Mouse (Mus musculus): ENCODE measurements at regions not wholly inside any gene's neighbourhood (a gene's known extent, or its start where the extent isn't known, plus 50 kb on each side); places are given as distances from the start of the nearest gene placed in this dataset.

DNA sequence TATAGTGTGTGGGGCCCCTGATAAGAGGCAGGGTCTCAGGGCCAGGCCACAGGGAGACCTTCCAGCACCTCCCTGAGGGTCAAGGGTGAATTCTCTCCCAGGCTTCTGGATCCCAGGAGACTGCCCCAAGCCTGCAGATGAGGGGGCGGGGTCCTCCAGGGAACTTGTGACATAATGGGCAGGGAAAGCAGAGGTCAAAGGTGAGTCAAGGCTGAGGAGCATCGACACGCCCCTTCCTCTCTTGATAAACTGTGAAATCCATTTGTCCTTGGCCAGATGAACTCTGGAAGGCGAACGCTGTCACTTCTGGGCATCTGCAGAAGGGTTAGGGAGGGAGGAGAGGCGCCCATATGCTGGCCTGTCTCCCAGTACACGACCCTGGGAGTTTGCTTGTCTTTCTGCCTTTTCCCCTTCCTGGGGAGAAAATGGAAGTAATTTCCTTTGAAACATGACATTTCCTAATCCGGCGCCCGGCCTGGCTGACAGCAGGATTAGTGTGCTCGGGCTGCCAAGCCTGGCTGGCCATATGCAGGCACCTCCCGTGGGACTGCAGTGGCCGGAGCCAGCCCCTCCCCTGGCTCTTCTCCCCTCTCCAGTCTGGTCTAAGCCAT is 160.4 kb upstream of the 4931429L15Rik start:
- H3K9me3 ChIP-seq (replicated peaks) = no peaks in the 10 kb centered on the region
- peak; percentile 43 for DNase-seq (ENCODE audit: low spot score)
- H3K27ac ChIP-seq = 0 out of 2 replicates have a peak overlapping the region, but pooled peaks have one; percentile 31
- peaks cover 25% of the 10 kb centered on the region; the same call in 1 of the 2 replicates for H3K27me3 ChIP-seq (ENCODE audit: low read depth, poor library complexity, severe bottlenecking)
- 5% methylated on average over 13 of the region's 13 CpGs for WGBS
- no peaks in the 10 kb centered on the region for H3K36me3 ChIP-seq
- H3K4me1 ChIP-seq = peaks cover 39% of the 10 kb centered on the region
- H3K4me3 ChIP-seq = no peak overlapping the region

DNA sequence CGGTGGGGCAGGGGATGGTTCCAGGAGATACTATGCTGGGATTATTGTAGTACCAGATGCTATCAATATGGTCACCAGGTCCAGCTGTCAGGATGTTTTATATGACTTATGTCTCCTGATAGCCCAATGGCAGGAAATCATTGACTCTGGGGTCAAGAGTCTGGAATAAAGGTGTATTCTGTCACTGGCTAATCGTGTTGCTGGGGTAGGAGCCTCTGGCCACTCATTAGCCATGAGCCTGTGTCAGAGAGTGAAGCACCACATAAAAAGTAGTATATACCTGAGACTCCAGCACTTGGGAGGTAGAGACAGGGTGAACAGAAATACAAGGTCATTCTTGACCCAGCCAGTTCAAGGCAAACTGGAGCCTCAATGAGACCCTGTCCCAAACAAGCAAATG is 158.8 kb upstream of the 4931429L15Rik start:
- Histone ChIP-seq H3K9me3 (replicated peaks) (no peaks in the 10 kb centered on the region), H3K36me3 (no peaks in the 10 kb centered on the region), H3K27me3 (ENCODE audit: low read depth, poor library complexity, severe bottlenecking) (peaks cover 28% of the 10 kb centered on the region; the same call in 1 of the 2 replicates), H3K4me1 (peaks cover 39% of the 10 kb centered on the region), H3K4me3 (no peak overlapping the region), H3K27ac (no peak overlapping the region)
- DNase-seq (ENCODE audit: low spot score) = no peak
- 54% methylated on average over 2 of the region's 2 CpGs for WGBS

DNA sequence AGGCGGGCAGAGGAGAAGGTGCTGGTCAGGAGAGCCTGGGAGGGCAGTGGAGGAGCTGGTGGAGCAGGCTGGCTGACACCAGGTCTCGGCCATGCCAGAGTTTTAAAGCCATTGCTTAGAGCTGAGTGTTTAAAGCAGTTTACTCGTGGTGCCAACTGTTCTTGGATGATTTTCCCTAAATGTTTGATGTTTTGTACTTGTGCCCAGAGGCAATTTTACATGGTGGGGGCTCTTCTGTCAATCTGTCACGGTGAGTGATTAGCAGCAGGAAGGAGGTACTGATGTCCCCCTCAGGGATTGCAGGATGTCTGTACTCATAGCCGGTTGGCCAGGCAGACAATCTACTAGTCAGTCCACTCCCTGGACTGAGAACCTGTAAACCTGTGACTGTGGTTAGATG is 156.7 kb upstream of the 4931429L15Rik start:
- H3K4me3 ChIP-seq = no peak overlapping the region
- DNase-seq (ENCODE audit: low spot score) = no peak
- H3K36me3 ChIP-seq = no peaks in the 10 kb centered on the region
- H3K27ac ChIP-seq = no peak overlapping the region
- peaks cover 30% of the 10 kb centered on the region; the same call in 1 of the 2 replicates for H3K27me3 ChIP-seq (ENCODE audit: low read depth, poor library complexity, severe bottlenecking)
- H3K4me1 ChIP-seq = peaks cover 23% of the 10 kb centered on the region
- no peaks in the 10 kb centered on the region for H3K9me3 ChIP-seq (replicated peaks)
- WGBS = 66% methylated on average over 5 of the region's 5 CpGs

DNA sequence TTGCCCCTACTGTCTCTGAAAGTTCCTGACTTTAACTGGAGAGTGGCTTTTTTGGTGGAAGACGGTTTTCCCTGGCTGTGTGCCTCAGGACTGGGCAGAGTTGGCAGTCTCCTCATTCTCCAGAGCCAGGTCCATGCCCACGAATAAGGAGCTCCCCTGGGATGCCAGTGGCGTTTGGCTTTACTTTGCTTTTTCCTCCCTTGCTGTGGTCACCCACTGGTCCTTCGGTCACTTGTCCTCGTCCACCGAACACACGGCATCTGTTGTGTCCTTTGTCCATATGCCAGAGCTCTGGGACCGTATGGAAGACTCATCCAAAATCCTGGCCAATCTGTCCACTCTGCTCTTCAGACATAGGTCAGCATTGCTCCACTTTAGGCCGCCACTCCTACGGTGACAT is 153.9 kb upstream of the 4931429L15Rik start:
- Histone ChIP-seq H3K4me3 (no peak overlapping the region), H3K4me1 (peaks cover 25% of the 10 kb centered on the region), H3K9me3 (replicated peaks) (no peaks in the 10 kb centered on the region), H3K36me3 (no peaks in the 10 kb centered on the region), H3K27me3 (ENCODE audit: low read depth, poor library complexity, severe bottlenecking) (peaks cover 54% of the 10 kb centered on the region), H3K27ac (no peak overlapping the region)
- WGBS = 92% methylated on average over 10 of the region's 10 CpGs
- no peak for DNase-seq (ENCODE audit: low spot score)

DNA sequence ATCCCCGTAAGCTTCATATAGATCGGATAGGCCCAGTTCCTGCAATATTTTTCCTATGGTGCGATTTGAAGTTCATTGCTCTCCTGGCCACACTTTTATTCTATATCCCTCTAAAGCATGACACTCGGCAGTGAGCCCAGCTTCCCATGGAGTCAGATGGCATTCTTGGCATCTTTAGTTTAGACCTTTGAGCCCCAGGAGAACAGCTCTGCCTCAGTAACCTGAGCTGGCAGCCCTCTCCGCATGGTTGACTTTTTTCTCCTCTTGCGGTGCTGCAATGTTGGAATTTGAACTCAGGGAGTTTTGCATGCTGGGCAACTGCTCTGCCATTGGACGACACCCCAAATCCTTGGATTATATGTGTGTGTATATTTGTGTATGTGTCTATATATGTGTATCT is 149.7 kb upstream of the 4931429L15Rik start:
- DNase-seq (ENCODE audit: low spot score) = no peak
- no peak overlapping the region for H3K27ac ChIP-seq
- H3K27me3 ChIP-seq (ENCODE audit: low read depth, poor library complexity, severe bottlenecking) = peaks cover 49% of the 10 kb centered on the region
- 86% methylated on average over 7 of the region's 7 CpGs for WGBS
- peaks cover 44% of the 10 kb centered on the region for H3K4me1 ChIP-seq
- no peaks in the 10 kb centered on the region for H3K36me3 ChIP-seq
- H3K4me3 ChIP-seq = no peak overlapping the region
- no peaks in the 10 kb centered on the region for H3K9me3 ChIP-seq (replicated peaks)

DNA sequence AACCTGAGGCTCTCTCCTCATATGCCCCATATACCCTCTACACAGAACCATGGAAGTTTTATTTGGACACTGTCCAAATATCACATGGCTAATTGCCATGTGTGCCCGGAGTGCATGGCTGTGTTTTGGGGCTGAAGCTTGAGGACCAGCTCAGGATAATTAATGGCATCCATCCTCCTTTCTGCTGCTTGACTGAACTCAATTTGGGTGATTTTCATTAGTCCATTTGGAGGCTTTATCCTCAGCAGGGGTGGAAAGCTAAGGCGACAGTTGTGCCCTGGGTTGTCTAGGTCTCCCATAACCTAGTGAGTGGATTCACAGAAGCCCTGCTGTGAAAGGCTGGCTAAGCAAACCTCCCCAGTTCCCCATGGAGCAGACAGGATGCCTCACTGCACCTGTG is 148.5 kb upstream of the 4931429L15Rik start:
- no peaks in the 10 kb centered on the region for H3K9me3 ChIP-seq (replicated peaks)
- no peaks in the 10 kb centered on the region for H3K36me3 ChIP-seq
- no peak overlapping the region for H3K4me3 ChIP-seq
- peaks cover 49% of the 10 kb centered on the region for H3K27me3 ChIP-seq (ENCODE audit: low read depth, poor library complexity, severe bottlenecking)
- peaks cover 44% of the 10 kb centered on the region for H3K4me1 ChIP-seq
- WGBS = 59% methylated on average over 2 of the region's 2 CpGs
- H3K27ac ChIP-seq = no peak overlapping the region
- DNase-seq (ENCODE audit: low spot score) = no peak

DNA sequence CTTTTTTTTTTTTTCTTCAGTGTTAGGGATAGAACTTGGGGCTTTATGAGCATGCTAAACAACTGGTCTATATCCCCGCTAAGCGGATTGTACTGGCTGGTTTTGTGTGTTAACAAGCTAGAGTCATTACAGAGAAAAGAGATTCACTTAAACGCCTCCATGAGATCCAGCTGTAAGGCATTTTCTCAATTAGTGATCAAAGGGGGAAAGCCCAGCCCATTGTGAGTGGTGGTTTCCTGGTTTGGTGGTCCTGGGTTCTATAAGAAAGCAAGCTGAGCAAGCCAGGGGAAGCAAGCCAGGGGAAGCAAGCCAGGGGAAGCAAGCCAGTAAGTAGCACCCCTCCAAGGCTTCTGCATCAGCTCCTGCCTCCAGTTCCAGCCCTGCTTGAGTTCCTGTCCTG is 147.9 kb upstream of the 4931429L15Rik start:
- Histone ChIP-seq H3K4me3 (no peak overlapping the region), H3K4me1 (peaks cover 44% of the 10 kb centered on the region), H3K27ac (no peak overlapping the region), H3K9me3 (replicated peaks) (no peaks in the 10 kb centered on the region), H3K36me3 (no peaks in the 10 kb centered on the region), H3K27me3 (ENCODE audit: low read depth, poor library complexity, severe bottlenecking) (peaks cover 50% of the 10 kb centered on the region)
- 18% methylated on average over 3 of the region's 3 CpGs for WGBS
- no peak for DNase-seq (ENCODE audit: low spot score)

DNA sequence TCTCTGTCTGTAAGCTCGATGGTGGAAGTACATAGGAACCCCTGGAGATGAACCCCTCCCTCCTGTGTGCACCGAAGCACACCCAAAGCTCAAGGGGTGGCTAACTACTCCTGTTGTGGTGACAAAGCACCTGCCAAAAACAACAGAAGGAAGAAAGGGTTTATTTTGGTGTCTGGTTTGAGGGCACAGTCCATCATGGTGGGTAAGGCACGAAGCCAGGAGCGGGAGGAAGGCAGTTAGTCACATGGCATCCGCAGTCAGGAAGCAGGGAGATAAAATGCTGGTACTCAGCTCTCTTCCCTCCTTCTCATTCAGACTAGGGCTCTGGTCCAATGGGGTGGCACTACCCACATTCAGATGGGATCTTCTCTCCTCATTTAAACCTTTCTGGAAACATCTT is 142.9 kb upstream of the 4931429L15Rik start:
- Histone ChIP-seq H3K27me3 (ENCODE audit: low read depth, poor library complexity, severe bottlenecking) (peaks cover 48% of the 10 kb centered on the region), H3K27ac (no peak overlapping the region), H3K4me1 (peaks cover 12% of the 10 kb centered on the region), H3K9me3 (replicated peaks) (no peaks in the 10 kb centered on the region), H3K36me3 (no peaks in the 10 kb centered on the region), H3K4me3 (no peak overlapping the region)
- no peak for DNase-seq (ENCODE audit: low spot score)
- WGBS = 93% methylated on average over 5 of the region's 5 CpGs

DNA sequence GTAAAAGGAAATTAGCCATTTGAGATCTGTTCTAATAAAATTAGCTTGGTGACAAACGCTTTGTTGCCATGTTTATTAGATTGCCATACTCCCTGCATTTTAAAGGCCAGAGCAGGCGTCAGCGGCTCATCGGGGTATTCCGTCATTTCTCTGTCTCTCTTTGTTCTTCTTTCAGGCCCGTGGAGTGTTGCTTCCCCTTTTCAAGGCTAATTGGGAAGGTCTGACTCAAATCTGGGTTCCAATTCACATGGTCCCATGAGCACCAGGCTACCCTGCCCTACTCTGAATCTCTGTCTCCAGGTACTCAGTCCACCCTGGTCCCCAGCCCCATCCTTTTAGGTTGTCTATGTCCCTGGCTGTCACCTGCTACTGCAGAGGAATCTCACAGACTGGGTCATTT is 138.2 kb upstream of the 4931429L15Rik start:
- H3K4me3 ChIP-seq = no peak overlapping the region
- peaks cover 43% of the 10 kb centered on the region; the same call in 1 of the 2 replicates for H3K27me3 ChIP-seq (ENCODE audit: low read depth, poor library complexity, severe bottlenecking)
- 58% methylated on average over 6 of the region's 6 CpGs for WGBS

DNA sequence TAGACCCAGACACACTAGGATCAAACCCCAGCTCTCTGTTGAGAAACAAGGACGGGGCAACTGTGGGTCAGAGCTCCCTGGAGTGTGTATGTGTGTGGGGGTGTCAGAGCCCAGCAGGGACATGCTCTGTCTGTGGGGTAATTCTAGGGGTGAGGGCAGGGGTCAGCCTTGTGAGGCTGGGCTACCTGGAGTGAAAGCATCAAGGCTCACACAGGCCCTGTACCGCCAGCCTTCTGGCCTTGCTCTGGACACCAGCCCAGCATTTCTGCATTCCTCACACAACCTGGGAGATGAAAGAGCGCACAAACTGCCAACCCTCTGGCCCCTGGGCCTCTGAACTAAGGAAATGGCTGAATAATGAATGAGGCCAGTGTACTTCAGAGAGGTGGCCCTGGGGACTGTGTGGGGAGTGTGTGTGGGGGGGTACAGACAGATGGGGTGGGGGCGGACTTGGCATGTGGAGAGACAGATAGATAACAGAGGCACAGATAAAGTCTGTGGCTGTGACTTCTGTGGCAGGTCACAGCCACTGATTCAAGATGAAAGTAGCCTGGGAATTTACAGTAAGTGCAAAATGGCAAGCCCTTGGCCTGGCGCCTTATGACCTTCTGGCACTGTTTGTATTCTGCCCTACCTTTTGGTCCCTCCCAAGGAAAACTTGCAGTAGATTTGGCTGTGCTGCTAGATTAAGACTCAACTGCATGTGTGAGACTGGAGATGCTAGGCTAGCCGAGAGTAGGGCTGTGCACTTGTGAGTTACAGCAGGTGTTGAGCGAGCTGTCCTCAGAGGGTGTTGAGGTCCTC is 135.2 kb upstream of the 4931429L15Rik start:
- Histone ChIP-seq H3K9me3 (replicated peaks) (no peaks in the 10 kb centered on the region), H3K4me1 (peaks cover 19% of the 10 kb centered on the region), H3K4me3 (no peak overlapping the region), H3K27me3 (ENCODE audit: low read depth, poor library complexity, severe bottlenecking) (peaks cover 32% of the 10 kb centered on the region), H3K36me3 (no peaks in the 10 kb centered on the region), H3K27ac (peak overlapping the region; percentile 56; the same call in 1 of the 2 replicates)
- WGBS = 52% methylated on average over 7 of the region's 7 CpGs
- no peak for DNase-seq (ENCODE audit: low spot score)

More for the DNA sequence above, 138.2 kb upstream of the 4931429L15Rik start:
- H3K4me1 ChIP-seq = peaks cover 19% of the 10 kb centered on the region
- no peaks in the 10 kb centered on the region for H3K36me3 ChIP-seq
- no peak for DNase-seq (ENCODE audit: low spot score)
- H3K9me3 ChIP-seq (replicated peaks) = no peaks in the 10 kb centered on the region
- H3K27ac ChIP-seq = no peak overlapping the region

DNA sequence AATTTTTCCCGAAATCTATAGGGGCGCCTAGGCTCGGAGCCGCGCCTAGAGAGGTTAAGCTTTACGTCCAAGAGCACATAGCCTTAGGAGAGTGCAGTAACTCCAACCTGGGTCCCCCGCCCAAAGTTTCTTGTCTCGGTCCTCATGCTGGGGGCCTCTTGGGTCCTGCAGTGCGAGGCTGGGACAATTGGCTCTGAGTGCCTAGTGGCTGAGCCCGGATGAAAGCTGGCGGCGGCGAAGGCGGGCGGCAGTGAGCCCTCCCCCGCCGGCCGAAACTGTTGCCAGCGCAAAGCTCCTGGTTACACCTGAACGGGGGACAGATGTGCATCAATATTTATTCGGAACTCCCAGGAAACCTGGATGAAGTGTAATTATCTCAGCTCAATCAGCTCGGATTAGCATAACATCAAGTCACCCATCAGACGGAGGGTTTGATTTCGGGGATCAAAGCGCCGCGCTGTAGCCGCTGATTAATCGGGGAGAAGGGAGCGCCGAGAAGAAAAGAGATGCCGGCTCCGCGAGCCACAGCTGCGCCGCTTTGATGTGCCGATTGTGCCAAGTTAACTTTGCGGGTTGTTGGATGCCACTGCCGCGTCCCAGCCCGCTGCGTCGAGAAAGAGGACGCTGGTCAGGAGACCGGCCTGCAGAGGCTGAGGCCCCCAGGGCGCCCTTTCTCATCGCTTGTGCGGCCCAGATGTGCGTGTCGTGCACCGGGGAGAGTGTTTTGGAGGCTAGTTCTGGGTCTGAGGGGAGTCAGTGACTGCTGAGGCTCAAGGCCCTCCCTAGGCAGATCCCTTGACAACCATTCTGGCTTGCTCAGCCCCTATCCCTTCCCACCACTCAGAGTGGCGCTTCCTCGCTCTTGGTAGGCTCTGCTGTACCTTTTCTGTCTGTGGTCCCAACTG is 123.7 kb upstream of the 4931429L15Rik start:
- under 1% methylated on average over 53 of the region's 53 CpGs for WGBS
- 0 out of 2 replicates have a peak overlapping the region, but pooled peaks have one; percentile 48 for H3K27ac ChIP-seq

DNA sequence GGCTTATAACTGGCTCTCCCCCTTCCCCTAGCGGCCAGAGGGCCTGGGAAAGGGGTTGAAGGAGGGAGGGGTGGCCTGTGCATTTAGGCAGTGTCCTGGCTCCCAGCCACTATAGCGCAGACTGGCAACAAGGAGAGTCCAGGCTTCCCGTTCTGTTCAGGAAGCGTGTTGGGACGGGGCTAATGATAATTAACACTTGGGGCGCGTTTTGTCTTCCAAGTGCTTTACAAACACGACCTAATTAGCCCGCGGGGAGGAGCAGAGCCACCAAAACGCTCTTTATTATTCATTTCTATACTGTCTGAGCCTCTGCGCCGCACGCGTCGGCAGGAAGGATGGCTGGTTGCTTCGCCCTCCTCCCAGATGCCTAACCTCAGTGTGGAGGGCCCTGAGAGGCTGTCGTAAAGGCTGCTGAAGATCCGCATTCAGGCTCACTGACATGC is 123.0 kb upstream of the 4931429L15Rik start:
- WGBS = 2% methylated on average over 19 of the region's 19 CpGs
- H3K27me3 ChIP-seq (ENCODE audit: low read depth, poor library complexity, severe bottlenecking) = peaks cover 78% of the 10 kb centered on the region
- no peaks in the 10 kb centered on the region for H3K36me3 ChIP-seq
- peak overlapping the region; percentile 47 for H3K4me3 ChIP-seq
- peak; percentile 56 for DNase-seq (ENCODE audit: low spot score)
- H3K4me1 ChIP-seq = peaks cover 25% of the 10 kb centered on the region
- no peak overlapping the region for H3K27ac ChIP-seq
- H3K9me3 ChIP-seq (replicated peaks) = no peaks in the 10 kb centered on the region

More for the DNA sequence above, 123.7 kb upstream of the 4931429L15Rik start:
- DNase-seq (ENCODE audit: low spot score) = peak; percentile 72
- Histone ChIP-seq H3K4me3 (peak overlapping the region; percentile 47), H3K9me3 (replicated peaks) (no peaks in the 10 kb centered on the region), H3K27me3 (ENCODE audit: low read depth, poor library complexity, severe bottlenecking) (peaks cover 74% of the 10 kb centered on the region), H3K36me3 (no peaks in the 10 kb centered on the region), H3K4me1 (peaks cover 25% of the 10 kb centered on the region)
